Mouse (Mus musculus): Measurements from ENCODE around the gene Ttll3. TPM values are rescaled to one million over a fixed set of nuclear protein-coding genes. Genes with fewer than 3 reads are reported as not detected.

The Ttll3 gene
- total and polyA plus RNA-seq, 3 experiments = 2.1 to 7.0 (median 3.5) TPM

GRCm38 (mm10) chr6:113458635-113459034 is 69.6 kb downstream of the Ttll3 start:
- no peak for DNase-seq

GRCm38 (mm10) chr6:113464040-113464439 is 75.0 kb downstream of the Ttll3 start:
- DNase-seq = no peak

Small RNA genes lying within 50 kb of the gene (microRNA-seq; reads per million reads assigned to microRNA genes)
- gene Gm24387 = 0 reads per million in 2 experiments

Other genes with a start within 250 kb of the Ttll3 start
- 1 to 10 TPM; 2.3 to 5.4 TPM for gene Lhfpl4, start 193.9 kb upstream of the Ttll3 start, total RNA-seq (2021)
- gene Lhfpl4, start 193.9 kb upstream of the Ttll3 start, polyA plus RNA-seq (2012; rRNA removed) = 3.8 and 5.5 TPM in 2 replicates
- gene Mtmr14, start 151.4 kb upstream of the Ttll3 start, total RNA-seq (2021) = 10 to 100 TPM; 14.8 to 23.8 TPM
- gene Mtmr14, start 151.4 kb upstream of the Ttll3 start, polyA plus RNA-seq (2012; rRNA removed) = 46.7 and 47.1 TPM in 2 replicates
- 1 to 10 TPM; 2.8 to 3.4 TPM for gene Cpne9, start 107.0 kb upstream of the Ttll3 start, total RNA-seq (2021)
- 2.2 and 7.4 TPM in 2 replicates for gene Cpne9, start 107.0 kb upstream of the Ttll3 start, polyA plus RNA-seq (2012; rRNA removed)
- 10 to 100 TPM; 23.8 to 24.2 TPM for gene Brpf1, start 82.1 kb upstream of the Ttll3 start, total RNA-seq (2021)
- 14.3 and 15.1 TPM in 2 replicates for gene Brpf1, start 82.1 kb upstream of the Ttll3 start, polyA plus RNA-seq (2012; rRNA removed)
- gene Ogg1, start 62.3 kb upstream of the Ttll3 start, total RNA-seq (2021) = 10 to 100 TPM; 10.5 to 16.4 TPM
- gene Ogg1, start 62.3 kb upstream of the Ttll3 start, polyA plus RNA-seq (2012; rRNA removed) = 22.0 and 22.3 TPM in 2 replicates
- 10 to 100 TPM; 49.0 to 58.3 TPM for gene Camk1, start 45.3 kb upstream of the Ttll3 start, total RNA-seq (2021)
- gene Camk1, start 45.3 kb upstream of the Ttll3 start, polyA plus RNA-seq (2012; rRNA removed) = 56.7 and 69.9 TPM in 2 replicates
- 10 to 100 TPM; 35.1 to 47.0 TPM for gene Tada3, start 11.4 kb upstream of the Ttll3 start, total RNA-seq (2021)
- 32.4 and 34.5 TPM in 2 replicates for gene Tada3, start 11.4 kb upstream of the Ttll3 start, polyA plus RNA-seq (2012; rRNA removed)
- gene Arpc4, start 11.1 kb upstream of the Ttll3 start, total RNA-seq (2021) = 100 to 1,000 TPM; 175 to 211 TPM
- 61.0 and 62.3 TPM in 2 replicates for gene Arpc4, start 11.1 kb upstream of the Ttll3 start, polyA plus RNA-seq (2012; rRNA removed)
- gene Rpusd3, start 30.1 kb downstream of the Ttll3 start, total RNA-seq (2021) = 1 to 10 TPM; 9.1 to 9.2 TPM
- 65.5 and 102 TPM in 2 replicates for gene Rpusd3, start 30.1 kb downstream of the Ttll3 start, polyA plus RNA-seq (2012; rRNA removed)
- gene Cidec, start 46.5 kb downstream of the Ttll3 start, total RNA-seq (2021) = 100 to 1,000 TPM; 354 to 980 TPM
- 514 and 896 TPM in 2 replicates for gene Cidec, start 46.5 kb downstream of the Ttll3 start, polyA plus RNA-seq (2012; rRNA removed)
- gene Jagn1, start 53.3 kb downstream of the Ttll3 start, total RNA-seq (2021) = 10 to 100 TPM; 50.5 TPM
- 49.5 and 64.3 TPM in 2 replicates for gene Jagn1, start 53.3 kb downstream of the Ttll3 start, polyA plus RNA-seq (2012; rRNA removed)
- 1 to 10 TPM; 1.1 to 1.9 TPM for gene Il17re, start 69.2 kb downstream of the Ttll3 start, total RNA-seq (2021)
- 4.0 TPM in 2 replicates for gene Il17re, start 69.2 kb downstream of the Ttll3 start, polyA plus RNA-seq (2012; rRNA removed)
- gene Il17rc, start 82.2 kb downstream of the Ttll3 start, total RNA-seq (2021) = 10 to 100 TPM; 17.0 to 22.0 TPM
- gene Il17rc, start 82.2 kb downstream of the Ttll3 start, polyA plus RNA-seq (2012; rRNA removed) = 90.8 and 103 TPM in 2 replicates
- 10 to 100 TPM; 44.7 to 58.5 TPM for gene Creld1, start 94.0 kb downstream of the Ttll3 start, total RNA-seq (2021)
- gene Creld1, start 94.0 kb downstream of the Ttll3 start, polyA plus RNA-seq (2012; rRNA removed) = 30.0 and 31.1 TPM in 2 replicates
- under 1 TPM; 0.09 to 0.21 TPM for gene Prrt3, start 112.7 kb downstream of the Ttll3 start, total RNA-seq (2021)
- gene Prrt3, start 112.7 kb downstream of the Ttll3 start, polyA plus RNA-seq (2012; rRNA removed) = 0.32 and 0.33 TPM in 2 replicates
- gene Emc3, start 142.4 kb downstream of the Ttll3 start, total RNA-seq (2021) = 100 to 1,000 TPM in 1 of 2 experiments, 10 to 100 TPM in 1; 99.9 to 116 TPM
- gene Emc3, start 142.4 kb downstream of the Ttll3 start, polyA plus RNA-seq (2012; rRNA removed) = 44.9 and 53.6 TPM in 2 replicates
- under 1 TPM; 0.41 to 0.72 TPM for gene Fancd2, start 142.4 kb downstream of the Ttll3 start, total RNA-seq (2021)
- gene Fancd2, start 142.4 kb downstream of the Ttll3 start, polyA plus RNA-seq (2012; rRNA removed) = 0.17 and 1.2 TPM in 2 replicates
- under 1 TPM in 1 of 2 experiments, not detected in 1; 0.21 TPM for gene Fancd2os, start 211.5 kb downstream of the Ttll3 start, total RNA-seq (2021)
- 0.15 TPM in 1 of 2 replicates, not detected in the other for gene Fancd2os, start 211.5 kb downstream of the Ttll3 start, polyA plus RNA-seq (2012; rRNA removed)
- gene Brk1, start 215.5 kb downstream of the Ttll3 start, total RNA-seq (2021) = 100 to 1,000 TPM; 181 to 201 TPM
- 113 and 167 TPM in 2 replicates for gene Brk1, start 215.5 kb downstream of the Ttll3 start, polyA plus RNA-seq (2012; rRNA removed)
- gene Vhl, start 234.7 kb downstream of the Ttll3 start, total RNA-seq (2021) = 10 to 100 TPM; 22.5 to 26.3 TPM
- gene Vhl, start 234.7 kb downstream of the Ttll3 start, polyA plus RNA-seq (2012; rRNA removed) = 16.8 and 21.4 TPM in 2 replicates
- 10 to 100 TPM; 22.4 to 23.6 TPM for gene Irak2, start 249.2 kb downstream of the Ttll3 start, total RNA-seq (2021)
- 17.4 and 20.0 TPM in 2 replicates for gene Irak2, start 249.2 kb downstream of the Ttll3 start, polyA plus RNA-seq (2012; rRNA removed)

Data from adrenal gland, adult 2 months (tissue).